Mouse (Mus musculus): ENCODE measurements around the gene Zfp639. TPM values are rescaled to one million over a fixed set of nuclear protein-coding genes. Genes with fewer than 3 reads are reported as not detected.

Zfp639 gene
- polyA plus RNA-seq, 1 experiment = 30.6 TPM

DNA sequence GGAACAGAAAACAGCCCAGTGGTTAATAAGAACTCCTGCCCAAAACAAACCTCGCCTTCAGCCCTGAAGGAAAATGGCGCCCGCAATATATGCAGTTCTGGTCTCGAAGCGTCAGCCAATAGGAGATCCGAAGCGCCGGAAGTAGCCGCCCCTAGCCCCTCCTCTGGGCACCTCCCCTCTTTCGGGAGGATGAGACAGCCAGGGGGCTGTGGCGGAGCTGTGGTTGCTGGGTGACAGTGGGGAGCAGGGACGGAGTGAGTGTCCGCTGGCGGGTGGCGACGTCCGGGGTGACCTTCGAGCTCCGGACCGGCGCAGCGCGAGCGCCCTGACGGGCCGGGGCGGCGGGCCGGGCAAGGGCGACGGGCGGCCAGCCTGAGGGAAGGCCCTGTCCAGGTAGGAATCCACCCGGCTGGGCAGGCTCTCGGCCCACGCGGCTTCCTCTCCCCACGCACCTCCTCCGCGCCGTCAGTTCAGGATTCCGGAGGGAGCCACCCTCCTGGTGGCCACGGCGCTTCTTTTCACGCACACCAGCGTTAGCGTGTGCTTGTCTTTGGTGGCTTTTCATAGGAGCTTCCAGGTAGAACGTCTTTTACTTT is 19.3 kb downstream of the Zfp639 start, which contains the start of gene Mfn1:
Mfn1 (plus strand) TSS at position 163 of the 596 bp plus-strand sequence.
- H3K4me1 ChIP-seq (ENCODE audit: control insufficient read depth, insufficient read depth, low read length) = no peaks in the 10 kb centered on the region
- TF ChIP-seq POLR2A (IDR thresholded peaks at IDR 0.05; ENCODE audit: borderline replicate concordance, low read depth, low read length) = no peak
- TF ChIP-seq CTCF (IDR thresholded peaks at IDR 0.05; ENCODE audit: low read depth, low read length) = no peak
- H3K27ac ChIP-seq (ENCODE audit: insufficient read depth, low read depth, low read length) = no peak within 1 kb of the TSS
- H3K4me3 ChIP-seq (ENCODE audit: insufficient read depth, low read length) = peak within 1 kb of the TSS; percentile 90

DNA sequence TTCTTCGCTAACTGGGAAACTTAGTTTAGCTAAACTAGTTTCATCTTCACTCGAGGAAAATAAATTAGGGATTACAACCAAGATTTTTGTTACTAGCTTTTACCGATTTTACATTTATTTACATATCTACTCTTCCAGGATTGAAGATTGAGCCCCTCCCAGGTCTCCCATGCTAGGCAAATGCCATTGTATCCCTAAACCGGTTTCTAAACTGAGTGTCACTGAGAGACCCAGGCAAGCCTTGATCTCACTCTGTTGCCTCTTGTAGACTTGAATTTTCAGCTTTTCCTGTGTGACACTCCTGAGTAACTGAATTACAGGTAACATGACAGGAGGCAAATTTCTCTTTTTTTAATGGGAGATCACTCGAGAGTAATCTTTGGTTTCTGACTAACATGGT is 20.0 kb downstream of the Zfp639 start:
- Histone ChIP-seq H3K4me3 (ENCODE audit: insufficient read depth, low read length) (peak overlapping the region; percentile 90), H3K4me1 (ENCODE audit: control insufficient read depth, insufficient read depth, low read length) (no peaks in the 10 kb centered on the region), H3K27ac (ENCODE audit: insufficient read depth, low read depth, low read length) (no peak overlapping the region)
- TF ChIP-seq POLR2A (IDR thresholded peaks at IDR 0.05; ENCODE audit: borderline replicate concordance, low read depth, low read length) (no peak), CTCF (IDR thresholded peaks at IDR 0.05; ENCODE audit: low read depth, low read length) (no peak)

DNA sequence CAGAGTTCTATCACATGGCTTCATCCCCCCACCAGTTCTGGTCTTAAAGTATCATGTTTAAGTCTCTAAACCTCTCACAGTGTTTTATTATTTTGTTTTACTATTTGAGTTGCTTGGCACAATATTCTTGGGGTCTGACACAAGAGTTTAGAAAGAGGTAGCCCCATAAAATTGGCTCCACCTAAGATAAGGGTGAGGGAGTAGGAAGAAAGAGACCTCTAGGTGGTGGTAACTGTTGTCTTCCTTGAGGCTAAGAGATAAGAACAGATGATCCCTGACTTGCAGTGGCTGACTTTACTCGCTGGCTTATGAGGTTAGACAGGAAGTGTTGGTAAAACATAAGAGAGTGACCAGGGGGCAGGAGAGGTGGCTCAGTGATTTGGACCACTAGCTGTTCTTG is 25.6 kb downstream of the Zfp639 start:
- TF ChIP-seq POLR2A (IDR thresholded peaks at IDR 0.05; ENCODE audit: borderline replicate concordance, low read depth, low read length) (no peak), CTCF (IDR thresholded peaks at IDR 0.05; ENCODE audit: low read depth, low read length) (no peak)
- Histone ChIP-seq H3K4me1 (ENCODE audit: control insufficient read depth, insufficient read depth, low read length) (peaks cover 3% of the 10 kb centered on the region; the same call in 1 of the 2 replicates), H3K4me3 (ENCODE audit: insufficient read depth, low read length) (no peak overlapping the region), H3K27ac (ENCODE audit: insufficient read depth, low read depth, low read length) (no peak overlapping the region)

DNA sequence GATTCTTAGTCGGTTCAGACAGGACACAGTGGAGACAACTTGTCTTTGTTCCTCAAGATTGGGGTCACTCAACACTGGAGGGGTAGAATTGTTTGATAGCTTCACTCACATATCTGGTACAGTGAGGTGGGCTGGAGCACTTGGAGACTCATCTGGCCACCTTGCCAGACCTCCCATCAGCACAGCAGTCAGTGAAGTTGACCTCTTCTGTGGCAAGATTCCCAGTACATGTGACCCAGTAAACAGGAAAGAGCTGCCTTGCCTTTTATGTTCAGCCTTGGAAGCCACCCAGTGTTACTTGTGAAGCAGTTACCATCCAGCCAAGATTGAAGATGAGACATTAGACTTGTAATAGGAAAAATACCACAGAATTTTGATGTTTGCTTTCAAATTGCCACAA is 27.5 kb downstream of the Zfp639 start:
- Histone ChIP-seq H3K27ac (ENCODE audit: insufficient read depth, low read depth, low read length) (no peak overlapping the region), H3K4me3 (ENCODE audit: insufficient read depth, low read length) (no peak overlapping the region)
- TF ChIP-seq POLR2A (IDR thresholded peaks at IDR 0.05; ENCODE audit: borderline replicate concordance, low read depth, low read length) = no peak
- no peak for TF ChIP-seq CTCF (IDR thresholded peaks at IDR 0.05; ENCODE audit: low read depth, low read length)

DNA sequence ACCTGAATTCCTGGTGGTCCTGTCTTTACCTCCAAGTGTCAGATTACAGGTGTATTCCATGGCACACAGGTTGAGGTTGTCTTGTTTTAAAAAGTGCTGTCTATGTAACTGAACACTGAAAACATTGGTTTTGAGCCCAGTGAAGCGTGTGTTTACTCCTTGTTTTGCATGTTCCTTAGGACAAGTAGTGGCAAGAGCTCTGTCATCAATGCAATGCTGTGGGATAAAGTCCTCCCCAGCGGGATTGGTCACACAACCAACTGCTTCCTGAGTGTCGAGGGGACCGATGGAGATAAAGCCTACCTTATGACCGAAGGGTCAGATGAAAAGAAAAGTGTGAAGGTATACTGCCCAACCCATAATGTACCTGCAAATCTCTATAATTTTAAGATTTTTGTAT is 28.0 kb downstream of the Zfp639 start:
- Histone ChIP-seq H3K4me3 (ENCODE audit: insufficient read depth, low read length) (no peak overlapping the region), H3K27ac (ENCODE audit: insufficient read depth, low read depth, low read length) (no peak overlapping the region), H3K4me1 (ENCODE audit: control insufficient read depth, insufficient read depth, low read length) (peaks cover 3% of the 10 kb centered on the region; the same call in 1 of the 2 replicates)
- TF ChIP-seq POLR2A (IDR thresholded peaks at IDR 0.05; ENCODE audit: borderline replicate concordance, low read depth, low read length) (no peak), CTCF (IDR thresholded peaks at IDR 0.05; ENCODE audit: low read depth, low read length) (no peak)

More for the DNA sequence above, 27.5 kb downstream of the Zfp639 start:
- peaks cover 3% of the 10 kb centered on the region; the same call in 1 of the 2 replicates for H3K4me1 ChIP-seq (ENCODE audit: control insufficient read depth, insufficient read depth, low read length)

DNA sequence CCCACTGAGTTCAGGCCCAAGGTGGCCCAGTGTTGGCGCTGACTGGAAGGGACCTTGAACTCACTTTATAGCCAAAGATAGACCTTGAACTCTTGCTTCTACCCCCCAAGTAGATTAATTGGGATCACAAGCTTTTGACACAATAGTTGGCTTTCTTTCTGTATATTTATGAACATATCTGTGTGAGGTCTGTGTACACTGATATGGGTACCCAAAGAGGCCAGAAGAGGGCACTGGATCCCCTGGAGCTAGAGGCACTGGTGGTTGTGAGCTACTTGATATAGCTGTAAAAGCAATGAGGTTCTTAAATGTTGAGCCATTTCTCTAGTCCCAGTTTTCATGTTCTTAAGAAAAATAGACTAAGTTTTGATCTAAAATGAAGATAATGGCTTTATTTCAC is 43.0 kb downstream of the Zfp639 start:
- no peaks in the 10 kb centered on the region for H3K4me1 ChIP-seq (ENCODE audit: control insufficient read depth, insufficient read depth, low read length)
- no peak overlapping the region for H3K4me3 ChIP-seq (ENCODE audit: insufficient read depth, low read length)
- TF ChIP-seq CTCF (IDR thresholded peaks at IDR 0.05; ENCODE audit: low read depth, low read length) (no peak), POLR2A (IDR thresholded peaks at IDR 0.05; ENCODE audit: borderline replicate concordance, low read depth, low read length) (no peak)
- H3K27ac ChIP-seq (ENCODE audit: insufficient read depth, low read depth, low read length) = no peak overlapping the region

DNA sequence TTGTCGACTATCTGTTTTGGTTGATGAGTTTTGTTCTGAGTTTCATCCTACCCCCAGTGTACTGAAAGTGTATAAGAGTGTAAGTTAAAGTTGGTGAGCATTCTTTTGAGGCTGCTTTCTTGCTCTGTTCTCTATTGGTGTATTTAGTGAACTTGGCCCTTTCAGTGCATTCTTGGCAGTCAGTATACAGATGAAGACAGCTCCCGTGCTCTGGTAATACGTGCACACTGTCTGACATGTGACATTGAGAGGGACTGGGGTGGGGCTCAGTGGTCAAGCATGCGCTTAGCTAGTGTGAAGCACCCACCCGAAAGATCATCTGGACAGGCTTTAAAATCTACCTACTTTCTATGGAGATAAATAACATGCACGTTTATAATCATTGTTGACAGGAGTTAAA is 53.3 kb downstream of the Zfp639 start:
- no peak for TF ChIP-seq CTCF (IDR thresholded peaks at IDR 0.05; ENCODE audit: low read depth, low read length)
- no peak for TF ChIP-seq POLR2A (IDR thresholded peaks at IDR 0.05; ENCODE audit: borderline replicate concordance, low read depth, low read length)
- Histone ChIP-seq H3K27ac (ENCODE audit: insufficient read depth, low read depth, low read length) (no peak overlapping the region), H3K4me3 (ENCODE audit: insufficient read depth, low read length) (no peak overlapping the region), H3K4me1 (ENCODE audit: control insufficient read depth, insufficient read depth, low read length) (no peaks in the 10 kb centered on the region; the same call in 1 of the 2 replicates)

Other genes starting within 250 kb of the Zfp639 start
- gene Zmat3, start 144.2 kb upstream of the Zfp639 start, polyA plus RNA-seq (2012; ENCODE audit: insufficient read depth, insufficient read length, missing spikeins) = 10.0 and 11.6 TPM in 2 replicates
- 45.1 and 49.7 TPM in 2 replicates for gene Pik3ca, start 112.6 kb upstream of the Zfp639 start, polyA plus RNA-seq (2012; ENCODE audit: insufficient read depth, insufficient read length, missing spikeins)
- not detected in 2 replicates for gene Kcnmb3, start 18.0 kb upstream of the Zfp639 start, polyA plus RNA-seq (2012; ENCODE audit: insufficient read depth, insufficient read length, missing spikeins)
- gene Mfn1, start 19.2 kb downstream of the Zfp639 start, polyA plus RNA-seq (2012; ENCODE audit: insufficient read depth, insufficient read length, missing spikeins) = 29.1 and 30.9 TPM in 2 replicates
- 7.6 and 9.4 TPM in 2 replicates for gene Gnb4, start 106.3 kb downstream of the Zfp639 start, polyA plus RNA-seq (2012; ENCODE audit: insufficient read depth, insufficient read length, missing spikeins)
- 31.7 and 40.9 TPM in 2 replicates for gene Actl6a, start 196.0 kb downstream of the Zfp639 start, polyA plus RNA-seq (2012; ENCODE audit: insufficient read depth, insufficient read length, missing spikeins)
- gene Ndufb5, start 226.7 kb downstream of the Zfp639 start, polyA plus RNA-seq (2012; ENCODE audit: insufficient read depth, insufficient read length, missing spikeins) = 143 TPM in 2 replicates
- 13.2 and 19.3 TPM in 2 replicates for gene Mrpl47, start 227.3 kb downstream of the Zfp639 start, polyA plus RNA-seq (2012; ENCODE audit: insufficient read depth, insufficient read length, missing spikeins)